Mouse (Mus musculus) spleen, adult 2 months (tissue): ENCODE measurements around the gene Txndc2.

Experiments
- CTCF ChIP-seq: fragments of 200-500 bp; IDR thresholded peaks from 2 replicates; pipeline ENCODE4 v1.5.1; 2011; ENCODE audit warnings: mild to moderate bottlenecking, inconsistent platforms; ENCODE audit not compliant: insufficient read depth, insufficient read length, insufficient replicate concordance; ENCODE audit errors: extremely low read depth
- POLR2A ChIP-seq: fragments of 200-500 bp; IDR thresholded peaks from 2 replicates; pipeline ENCODE4 v1.6.1; 2011; ENCODE audit warnings: low read depth, low read length, inconsistent platforms

DNA sequence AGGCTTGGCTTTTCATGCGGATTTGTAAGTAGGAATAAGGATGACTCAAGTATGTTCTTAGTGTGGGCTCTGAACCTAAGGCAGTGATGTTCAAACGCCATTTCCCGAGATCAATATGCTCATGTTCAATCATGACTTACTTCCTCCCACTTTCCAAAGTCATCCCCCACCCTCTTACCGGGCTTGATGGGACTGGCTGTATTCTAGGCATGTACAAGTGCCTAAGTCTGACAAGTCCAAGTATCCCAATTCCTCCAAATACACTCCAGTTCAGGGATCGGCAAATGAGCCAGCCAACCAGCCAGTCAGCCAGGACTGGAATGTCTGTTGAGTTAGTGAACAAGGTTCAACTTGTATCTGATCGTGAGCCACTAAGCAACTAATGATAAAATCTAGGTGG is 15.7 kb downstream of the Txndc2 start:
- TF ChIP-seq CTCF (no peak), POLR2A (no peak)
